Mouse (Mus musculus) CH12.LX (cell line): ENCODE measurements around the gene Ctla4. TPM values are rescaled to one million over a fixed set of nuclear protein-coding genes. Genes with fewer than 3 reads are reported as not detected.

Experiments
- DNase-seq: peaks from one replicate; pipeline ENCODE4 v3.0.0-alpha.2; 2013; ENCODE audit errors: extremely low read depth
- H3K27ac ChIP-seq: 2 replicates; pipeline ENCODE4 v1.5.1; 2012; ENCODE audit warnings: low read depth, mild to moderate bottlenecking, control low read depth, moderate library complexity; ENCODE audit not compliant: insufficient read depth
- H3K27me3 ChIP-seq: replicated peaks from 2 replicates; pipeline ENCODE3; 2012; ENCODE audit warnings: inconsistent platforms
- H3K36me3 ChIP-seq, 2 experiments: replicated peaks in 1 of 2; 2 replicates each; pipeline versions ENCODE3 to v1.6.1; 2012; ENCODE audit warnings: inconsistent platforms in 1 of 2, low read length in 1 of 2, mild to moderate bottlenecking in 1 of 2, mixed read lengths in 1 of 2, moderate library complexity in 1 of 2; ENCODE audit not compliant: control insufficient read depth in 1 of 2, insufficient read depth in 1 of 2
- H3K4me1 ChIP-seq, 2 experiments: 2 replicates each; pipeline ENCODE4 v1.6.1; 2012; ENCODE audit warnings: inconsistent platforms in 1 of 2, moderate library complexity in 1 of 2; ENCODE audit not compliant: insufficient read depth in 2 of 2, control insufficient read depth in 1 of 2
- H3K4me2 ChIP-seq: 2 replicates; pipeline ENCODE4 v1.6.1; 2012; ENCODE audit warnings: low read depth, mild to moderate bottlenecking, control low read depth; ENCODE audit not compliant: poor library complexity, insufficient read depth, severe bottlenecking
- H3K4me3 ChIP-seq, 3 experiments: fragments of 150-350 bp in 1 of 3; sonication (generic) in 1 of 3; replicated peaks in 1 of 3; 2 replicates each; pipeline versions ENCODE3 to v1.5.1; 2011 to 2012; ENCODE audit warnings: low read depth in 2 of 3, low read length in 2 of 3, mild to moderate bottlenecking in 2 of 3, moderate library complexity in 2 of 3, control low read depth in 1 of 3, improper control_type of control experiment in 1 of 3, inconsistent platforms in 1 of 3, mixed read lengths in 1 of 3; ENCODE audit not compliant: poor library complexity in 1 of 3
- H3K79me2 ChIP-seq: replicated peaks from 2 replicates; pipeline ENCODE4 v1.6.1; 2012; ENCODE audit warnings: mild to moderate bottlenecking, moderate library complexity; ENCODE audit not compliant: control insufficient read depth, poor library complexity, insufficient read depth, severe bottlenecking; ENCODE audit errors: extremely low read depth
- H3K9ac ChIP-seq: 2 replicates; pipeline ENCODE4 v1.6.1; 2012; ENCODE audit warnings: low read depth, mild to moderate bottlenecking, control low read depth, moderate library complexity; ENCODE audit not compliant: insufficient read depth
- H3K9me3 ChIP-seq: replicated peaks from 2 replicates; pipeline ENCODE3; 2012; ENCODE audit warnings: low read length, inconsistent platforms, mixed read lengths
- BHLHE40 ChIP-seq: IDR thresholded peaks from 2 replicates; pipeline ENCODE4 v1.6.1; 2011; ENCODE audit warnings: mild to moderate bottlenecking, low read depth, low read length, improper control_type of control experiment
- CHD1 ChIP-seq: IDR thresholded peaks from 2 replicates; pipeline ENCODE4 v1.6.1; 2012; ENCODE audit warnings: low read depth, low read length, improper control_type of control experiment, inconsistent platforms
- CHD2 ChIP-seq: IDR thresholded peaks from 2 replicates; pipeline ENCODE4 v1.6.1; 2011; ENCODE audit warnings: low read length, improper control_type of control experiment
- E2F4 ChIP-seq: IDR thresholded peaks from 2 replicates; pipeline ENCODE4 v1.6.1; 2011; ENCODE audit warnings: low read depth, low read length, improper control_type of control experiment; ENCODE audit not compliant: insufficient replicate concordance
- ELF1 ChIP-seq: IDR thresholded peaks from 2 replicates; pipeline ENCODE4 v1.6.1; 2014; ENCODE audit warnings: low read depth, mild to moderate bottlenecking, inconsistent platforms, low read length, improper control_type of control experiment
- EP300 ChIP-seq: IDR thresholded peaks from 2 replicates; pipeline ENCODE4 v1.6.1; 2011; ENCODE audit warnings: low read length, improper control_type of control experiment
- GABPA ChIP-seq: IDR thresholded peaks from 2 replicates; pipeline ENCODE4 v1.6.1; 2012; ENCODE audit warnings: low read depth, low read length, improper control_type of control experiment, inconsistent platforms; ENCODE audit not compliant: insufficient replicate concordance
- HCFC1 ChIP-seq: IDR thresholded peaks from 2 replicates; pipeline ENCODE4 v1.6.1; 2012; ENCODE audit warnings: low read depth, mild to moderate bottlenecking, inconsistent platforms, low read length, improper control_type of control experiment
- JUN ChIP-seq: IDR thresholded peaks from 2 replicates; pipeline ENCODE4 v1.6.1; 2011; ENCODE audit warnings: low read depth, mild to moderate bottlenecking, low read length, improper control_type of control experiment, moderate library complexity; ENCODE audit not compliant: insufficient read depth
- JUND ChIP-seq: conservative IDR thresholded peaks from 2 replicates; pipeline ENCODE4 v1.6.1; 2011; ENCODE audit warnings: low read depth, low read length, improper control_type of control experiment
- KAT2A ChIP-seq: IDR thresholded peaks from 2 replicates; pipeline ENCODE4 v1.6.1; 2012; ENCODE audit warnings: low read length, improper control_type of control experiment, inconsistent platforms; ENCODE audit not compliant: insufficient replicate concordance
- MAFK ChIP-seq: IDR thresholded peaks from 2 replicates; pipeline ENCODE4 v1.6.1; 2011; ENCODE audit warnings: low read length, improper control_type of control experiment; ENCODE audit not compliant: insufficient replicate concordance
- MAX ChIP-seq: IDR thresholded peaks from 2 replicates; pipeline ENCODE4 v1.6.1; 2011; ENCODE audit warnings: low read length, improper control_type of control experiment
- MAZ ChIP-seq: IDR thresholded peaks from 2 replicates; pipeline ENCODE4 v1.6.1; 2012; ENCODE audit warnings: low read depth, mild to moderate bottlenecking, inconsistent platforms, low read length, improper control_type of control experiment, moderate library complexity
- MEF2A ChIP-seq: IDR thresholded peaks from 2 replicates; pipeline ENCODE4 v1.6.1; 2014; ENCODE audit warnings: low read depth, mild to moderate bottlenecking, inconsistent platforms, low read length, improper control_type of control experiment, borderline replicate concordance
- NELFE ChIP-seq: IDR thresholded peaks from 2 replicates; pipeline ENCODE4 v1.6.1; 2011; ENCODE audit warnings: low read depth, low read length, improper control_type of control experiment
- NRF1 ChIP-seq: IDR thresholded peaks from 2 replicates; pipeline ENCODE4 v1.6.1; 2014; ENCODE audit warnings: low read depth, mild to moderate bottlenecking, inconsistent platforms, low read length, improper control_type of control experiment, moderate library complexity
- PAX5 ChIP-seq: IDR thresholded peaks from 2 replicates; pipeline ENCODE4 v1.6.1; 2012; ENCODE audit warnings: low read length, inconsistent platforms, mixed read lengths
- POLR2A ChIP-seq: IDR thresholded peaks from 2 replicates; pipeline ENCODE4 v1.6.1; 2011; ENCODE audit warnings: low read depth, mild to moderate bottlenecking, improper control_type of control experiment, low read length
- POLR2AphosphoS2 ChIP-seq: IDR thresholded peaks from 2 replicates; pipeline ENCODE4 v1.6.1; 2011; ENCODE audit warnings: low read depth, low read length, improper control_type of control experiment
- RAD21 ChIP-seq: IDR thresholded peaks from 2 replicates; pipeline ENCODE4 v1.6.1; 2011; ENCODE audit warnings: low read depth, mild to moderate bottlenecking, low read length, improper control_type of control experiment, moderate library complexity
- RCOR1 ChIP-seq: conservative IDR thresholded peaks from 2 replicates; pipeline ENCODE4 v1.6.1; 2012; ENCODE audit warnings: low read depth, mild to moderate bottlenecking, inconsistent platforms, low read length, improper control_type of control experiment
- SIN3A ChIP-seq: IDR thresholded peaks from 2 replicates; pipeline ENCODE4 v1.6.1; 2012; ENCODE audit warnings: low read length, improper control_type of control experiment, inconsistent platforms
- SMC3 ChIP-seq: IDR thresholded peaks from 2 replicates; pipeline ENCODE4 v1.6.1; 2011; ENCODE audit warnings: low read depth, low read length, improper control_type of control experiment
- TBP ChIP-seq: conservative IDR thresholded peaks from 2 replicates; pipeline ENCODE4 v1.6.1; 2011; ENCODE audit warnings: low read depth, low read length, improper control_type of control experiment
- TCF12 ChIP-seq: IDR thresholded peaks from 2 replicates; pipeline ENCODE4 v1.6.1; 2014; ENCODE audit warnings: low read depth, mild to moderate bottlenecking, inconsistent platforms, low read length, improper control_type of control experiment
- UBTF ChIP-seq: IDR thresholded peaks from 2 replicates; pipeline ENCODE4 v1.6.1; 2012; ENCODE audit warnings: low read depth, mild to moderate bottlenecking, inconsistent platforms, low read length, improper control_type of control experiment, moderate library complexity
- USF1 ChIP-seq: IDR thresholded peaks from 2 replicates; pipeline ENCODE4 v1.6.1; 2014; ENCODE audit warnings: low read depth, mild to moderate bottlenecking, inconsistent platforms, low read length, improper control_type of control experiment
- USF2 ChIP-seq: conservative IDR thresholded peaks from 2 replicates; pipeline ENCODE4 v1.6.1; 2011; ENCODE audit warnings: low read depth, low read length, improper control_type of control experiment
- ZC3H11A ChIP-seq: IDR thresholded peaks from 2 replicates; pipeline ENCODE4 v1.6.1; 2012; ENCODE audit warnings: low read depth, mild to moderate bottlenecking, inconsistent platforms, low read length, improper control_type of control experiment
- ZKSCAN1 ChIP-seq: IDR thresholded peaks from 2 replicates; pipeline ENCODE4 v1.6.1; 2012; ENCODE audit warnings: low read depth, inconsistent platforms, low read length, improper control_type of control experiment, borderline replicate concordance
- ZNF384 ChIP-seq: IDR thresholded peaks from 2 replicates; pipeline ENCODE4 v1.6.1; 2012; ENCODE audit warnings: low read depth, low read length, improper control_type of control experiment, inconsistent platforms
- dilution Hi-C: fragments of 300-500 bp; cut with MboI; formaldehyde crosslinking; loops from 2 replicates; pipeline ENCODE4 v1.14.3; 2020; ENCODE audit warnings: low sequenced_read_pairs; ENCODE audit not compliant: extremely low pct_unique_long_range_greater_than_20kb, extremely low pct_ligation_motif_present
- in situ Hi-C: fragments of 300-500 bp; cut with MboI; formaldehyde crosslinking; loops from 3 replicates; pipeline ENCODE4 v1.14.3; 2019; ENCODE audit warnings: low sequenced_read_pairs, low pct_ligation_motif_present, low pct_unique_long_range_greater_than_20kb, mixed read lengths
- polyA plus RNA-seq: library from polyadenylated mRNA; unstranded; fragments of >175 nt; gene quantifications from 2 replicates; pipeline ENCODE4 v1.2.1, GENCODE M21; 2012; ENCODE audit warnings: low read depth; ENCODE audit not compliant: insufficient read length
- total RNA-seq, 2 experiments: library from RNA; depleted of rRNA; stranded (reverse); fragments of 300-350 nt in 1 of 2; fragments of >200 nt in 1 of 2; gene quantifications; 2 replicates each; pipeline ENCODE4 v1.2.3; 2012 to 2014

Gene Ctla4
- total and polyA plus RNA-seq, 3 experiments = 11.6 to 54.7 (median 53.7) TPM

- dilution Hi-C loops = no loop called here
- Histone ChIP-seq H3K9ac (peak overlapping the region; percentile 48), H3K27me3 (no peaks in the 10 kb centered on the region), H3K4me3 (no peak overlapping the region), H3K36me3 (peaks cover 0 to 7% of the 10 kb centered on the region in 2 experiments), H3K4me1 (peaks cover 12 to 36% of the 10 kb centered on the region in 2 experiments), H3K9me3 (peaks cover 10% of the 10 kb centered on the region), H3K27ac (peak overlapping the region; percentile 88)
- TF ChIP-seq MEF2A (no peak), CHD1 (peak; percentile 10; the same call in 1 of the 2 replicates), MAFK (0 out of 2 replicates have a peak, but pooled peaks have one; percentile 9)
- TF ChIP-seq, all 38 proteins: peak for 2
- in situ Hi-C loops = no loop called here
- no peaks in the 10 kb centered on the region for H3K79me2 ChIP-seq
- no peak for DNase-seq
- peak overlapping the region; percentile 37 for H3K4me2 ChIP-seq
These were observed 12.1 kb downstream of the Ctla4 start for GRCm38 (mm10) chr1:60898933-60899210.

- Histone ChIP-seq H3K36me3 (peaks cover 0 to 7% of the 10 kb centered on the region in 2 experiments), H3K9me3 (peaks cover 10% of the 10 kb centered on the region), H3K27me3 (no peaks in the 10 kb centered on the region), H3K27ac (peak overlapping the region; percentile 88), H3K79me2 (no peaks in the 10 kb centered on the region), H3K9ac (peak overlapping the region; percentile 48), H3K4me3 (no peak overlapping the region), H3K4me2 (peak overlapping the region; percentile 37), H3K4me1 (peaks cover 16 to 38% of the 10 kb centered on the region in 2 experiments)
- dilution Hi-C loops (no loop called here), in situ Hi-C loops (no loop called here)
- DNase-seq = peak; percentile 76
- no peak for TF ChIP-seq ZKSCAN1
- TF ChIP-seq MAZ = peak; percentile 32; the same call in 1 of the 2 replicates
- TF ChIP-seq NELFE = 0 out of 2 replicates have a peak, but pooled peaks have one; percentile 25
- peak; percentile 23 for TF ChIP-seq SMC3
- TF ChIP-seq UBTF = no peak
- TF ChIP-seq MAX = peak; percentile 74
- TF ChIP-seq TCF12 = peak; percentile 82
- no peak for TF ChIP-seq RAD21
- TF ChIP-seq EP300 = peak; percentile 94
- no peak; the same call in 1 of the 2 replicates for TF ChIP-seq ZNF384
- TF ChIP-seq USF1 = peak; percentile 59
- TF ChIP-seq POLR2AphosphoS2 = no peak
- TF ChIP-seq NRF1 = 0 out of 2 replicates have a peak, but pooled peaks have one; percentile 30
- TF ChIP-seq ELF1 = peak; percentile 17; the same call in 1 of the 2 replicates
- no peak for TF ChIP-seq GABPA
- peak; percentile 87 for TF ChIP-seq JUND
- TF ChIP-seq USF2 = peak; percentile 40
- TF ChIP-seq CHD2 = peak; percentile 60; the same call in 1 of the 2 replicates
- TF ChIP-seq BHLHE40 = peak; percentile 90
- peak; percentile 77 for TF ChIP-seq MAFK
- no peak for TF ChIP-seq ZC3H11A
- peak; percentile 88 for TF ChIP-seq MEF2A
- TF ChIP-seq TBP = no peak
- TF ChIP-seq JUN = peak; percentile 82
- TF ChIP-seq HCFC1 = no peak
- no peak for TF ChIP-seq E2F4
- TF ChIP-seq CHD1 = peak; percentile 95; the same call in 1 of the 2 replicates
- TF ChIP-seq POLR2A = peak; percentile 33; the same call in 1 of the 2 replicates
- no peak for TF ChIP-seq PAX5
- TF ChIP-seq RCOR1 = peak; percentile 92
- peak; percentile 65 for TF ChIP-seq SIN3A
- 0 out of 2 replicates have a peak, but pooled peaks have one; percentile 22 for TF ChIP-seq KAT2A
These were observed 12.4 kb downstream of the Ctla4 start for GRCm38 (mm10) chr1:60899244-60899643.
